Mouse (Mus musculus) neural tube, embryonic 13.5 days (tissue): ENCODE data around the gene Plcb1. TPM values are rescaled to one million over a fixed set of nuclear protein-coding genes. Genes with fewer than 3 reads are reported as not detected.
A peak's percentile ranks its signal among the peaks of the same experiment; 100 is the strongest.

Source experiments
- ATAC-seq: fragments of 200-750 bp; cut with Nextera tagmentation; 2 replicates; pipeline ENCODE4 v1.8.0; 2017; ENCODE audit warnings: low read depth, mild to moderate bottlenecking, moderate TSS enrichment, moderate library complexity
- H3K27ac ChIP-seq: fragments of 300-500 bp; sonication (generic); replicated peaks from 2 replicates; pipeline ENCODE4 v1.5.1; 2015; ENCODE audit warnings: moderate library complexity, mild to moderate bottlenecking, inconsistent platforms
- H3K27me3 ChIP-seq: fragments of 300-500 bp; sonication (generic); 2 replicates; pipeline ENCODE4 v1.6.1; 2015; ENCODE audit warnings: mild to moderate bottlenecking, inconsistent platforms
- H3K36me3 ChIP-seq: fragments of 300-500 bp; sonication (generic); 2 replicates; pipeline ENCODE4 v1.6.1; 2015; ENCODE audit warnings: mild to moderate bottlenecking, inconsistent platforms
- H3K4me1 ChIP-seq: fragments of 300-500 bp; sonication (generic); replicated peaks from 2 replicates; pipeline ENCODE4 v1.6.1; 2015; ENCODE audit warnings: inconsistent platforms
- H3K4me2 ChIP-seq: fragments of 300-500 bp; sonication (generic); 2 replicates; pipeline ENCODE4 v1.6.1; 2015; ENCODE audit warnings: inconsistent platforms, mild to moderate bottlenecking, moderate library complexity
- H3K4me3 ChIP-seq: fragments of 300-500 bp; sonication (generic); 2 replicates; pipeline ENCODE4 v1.5.1; 2015; ENCODE audit warnings: mild to moderate bottlenecking, inconsistent platforms
- H3K9ac ChIP-seq: fragments of 300-500 bp; sonication (generic); 2 replicates; pipeline ENCODE4 v1.6.1; 2015; ENCODE audit warnings: moderate library complexity, mild to moderate bottlenecking, inconsistent platforms
- H3K9me3 ChIP-seq: fragments of 300-500 bp; sonication (generic); 2 replicates; pipeline ENCODE4 v1.6.1; 2016; ENCODE audit warnings: inconsistent platforms
- WGBS: fragments of 180-500 bp; shearing (Covaris S2); methylation state at CpG from one replicate; pipeline ENCODE4 v1.1.7; 2015; 5-methylcytosine and 5-hydroxymethylcytosine counted together
- polyA plus RNA-seq: library from polyadenylated mRNA; unstranded; fragments of >200 nt; fragmentation: Nextera tagmentation; extraction: Ambion mirVana; gene quantifications from 2 replicates; pipeline ENCODE4 v1.2.1, GENCODE M21; 2015

Gene Plcb1
- polyA plus RNA-seq, 1 experiment from 2014 or later: 56.5 TPM

- H3K4me1 ChIP-seq: peaks cover 23% of the 10 kb centered on the region
- WGBS: 27% methylated on average over 2 of the region's 2 CpGs
- H3K36me3 ChIP-seq: no peaks in the 10 kb centered on the region
Observed at GRCm38 (mm10) chr2:135108607-135109006, 322.7 kb downstream of the Plcb1 start.

GRCm38 (mm10) chr2:135114501-135115128, 328.7 kb downstream of the Plcb1 start:
- Histone ChIP-seq H3K9ac (no peak overlapping the region), H3K4me1 (peaks cover 26% of the 10 kb centered on the region), H3K4me3 (no peak overlapping the region), H3K27me3 (no peaks in the 10 kb centered on the region), H3K9me3 (no peaks in the 10 kb centered on the region), H3K36me3 (no peaks in the 10 kb centered on the region), H3K4me2 (no peak overlapping the region), H3K27ac (peak overlapping the region; percentile 20; the same call in 1 of the 2 replicates)
- ATAC-seq: peak; percentile 65
- WGBS: 58% methylated on average over 3 of the region's 3 CpGs

More at GRCm38 (mm10) chr2:135108607-135109006, 322.7 kb downstream of the Plcb1 start:
- Histone ChIP-seq H3K9me3 (no peaks in the 10 kb centered on the region), H3K27ac (no peak overlapping the region), H3K27me3 (no peaks in the 10 kb centered on the region), H3K4me2 (no peak overlapping the region), H3K9ac (no peak overlapping the region), H3K4me3 (no peak overlapping the region)
- ATAC-seq: no peak

GRCm38 (mm10) chr2:135123057-135123456, 337.2 kb downstream of the Plcb1 start:
- H3K9ac ChIP-seq: no peak overlapping the region
- no peaks in the 10 kb centered on the region for H3K4me1 ChIP-seq
- no peak for ATAC-seq
- no peaks in the 10 kb centered on the region for H3K9me3 ChIP-seq
- H3K4me2 ChIP-seq: no peak overlapping the region
- no peaks in the 10 kb centered on the region for H3K36me3 ChIP-seq
- WGBS: 79% methylated on average over 4 of the region's 4 CpGs
- no peak overlapping the region for H3K4me3 ChIP-seq
- no peak overlapping the region for H3K27ac ChIP-seq
- no peaks in the 10 kb centered on the region for H3K27me3 ChIP-seq

- H3K4me1 ChIP-seq: no peaks in the 10 kb centered on the region
- H3K9ac ChIP-seq: no peak overlapping the region
- no peak overlapping the region for H3K4me3 ChIP-seq
- peak; percentile 54 for ATAC-seq
- WGBS: 78% methylated on average over 4 of the region's 4 CpGs
- no peaks in the 10 kb centered on the region for H3K9me3 ChIP-seq
- H3K36me3 ChIP-seq: no peaks in the 10 kb centered on the region
- H3K27ac ChIP-seq: no peak overlapping the region
- H3K27me3 ChIP-seq: no peaks in the 10 kb centered on the region
- no peak overlapping the region for H3K4me2 ChIP-seq
Observed at GRCm38 (mm10) chr2:135123695-135124343, 338.0 kb downstream of the Plcb1 start.

- H3K4me2 ChIP-seq: peak overlapping the region; percentile 30
- no peak overlapping the region for H3K4me3 ChIP-seq
- peaks cover 13% of the 10 kb centered on the region for H3K4me1 ChIP-seq
- no peak overlapping the region for H3K9ac ChIP-seq
- H3K9me3 ChIP-seq: no peaks in the 10 kb centered on the region
- H3K36me3 ChIP-seq: no peaks in the 10 kb centered on the region
- 4% methylated on average over 8 of the region's 8 CpGs for WGBS
- no peaks in the 10 kb centered on the region for H3K27me3 ChIP-seq
- no peak overlapping the region for H3K27ac ChIP-seq
- ATAC-seq: peak; percentile 40; the same call in 1 of the 2 replicates
Observed at GRCm38 (mm10) chr2:135140576-135140975, 354.7 kb downstream of the Plcb1 start.

GRCm38 (mm10) chr2:135152289-135152688, 366.4 kb downstream of the Plcb1 start:
- 73% methylated on average over 7 of the region's 7 CpGs for WGBS
- 0 out of 2 replicates have a peak, but pooled peaks cover 9% of the 10 kb centered on the region for H3K4me1 ChIP-seq
- ATAC-seq: no peak
- H3K4me2 ChIP-seq: no peak overlapping the region
- no peak overlapping the region for H3K4me3 ChIP-seq
- H3K9me3 ChIP-seq: no peaks in the 10 kb centered on the region
- H3K9ac ChIP-seq: no peak overlapping the region
- no peaks in the 10 kb centered on the region for H3K27me3 ChIP-seq
- H3K36me3 ChIP-seq: no peaks in the 10 kb centered on the region
- no peak overlapping the region for H3K27ac ChIP-seq

GRCm38 (mm10) chr2:135153248-135153647, 367.4 kb downstream of the Plcb1 start:
- Histone ChIP-seq H3K4me1 (0 out of 2 replicates have a peak, but pooled peaks cover 9% of the 10 kb centered on the region), H3K4me3 (no peak overlapping the region), H3K36me3 (no peaks in the 10 kb centered on the region), H3K27ac (no peak overlapping the region; the same call in 1 of the 2 replicates), H3K9me3 (no peaks in the 10 kb centered on the region), H3K27me3 (no peaks in the 10 kb centered on the region), H3K9ac (no peak overlapping the region), H3K4me2 (no peak overlapping the region)
- no peak for ATAC-seq
- WGBS: 71% methylated on average over 4 of the region's 4 CpGs

GRCm38 (mm10) chr2:135156055-135156454, 370.2 kb downstream of the Plcb1 start:
- no peak overlapping the region for H3K27ac ChIP-seq
- 0 out of 2 replicates have a peak, but pooled peaks cover 9% of the 10 kb centered on the region for H3K4me1 ChIP-seq
- no peak for ATAC-seq
- H3K4me3 ChIP-seq: no peak overlapping the region
- 73% methylated on average over 7 of the region's 7 CpGs for WGBS
- H3K9me3 ChIP-seq: no peaks in the 10 kb centered on the region
- H3K27me3 ChIP-seq: no peaks in the 10 kb centered on the region
- no peak overlapping the region for H3K9ac ChIP-seq
- no peak overlapping the region for H3K4me2 ChIP-seq
- no peaks in the 10 kb centered on the region for H3K36me3 ChIP-seq

DNA sequence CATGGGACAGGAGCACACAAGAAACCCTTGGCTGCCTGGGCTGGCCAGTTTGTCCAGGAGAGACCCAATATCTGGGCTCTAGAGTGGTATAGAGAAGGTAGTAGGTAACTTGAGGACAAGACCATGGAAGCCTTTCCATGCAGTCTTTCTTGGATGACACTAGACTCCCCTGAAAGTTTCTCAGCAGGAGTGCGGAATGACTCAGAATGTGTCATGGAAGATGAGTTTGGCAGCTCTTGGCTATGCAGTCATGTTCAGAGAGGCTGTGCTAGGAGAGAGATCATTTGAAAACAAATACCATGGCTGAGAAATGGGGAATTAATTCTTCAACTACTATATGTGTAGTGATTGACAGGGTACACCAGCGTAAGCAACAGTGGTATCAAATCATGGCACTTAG, 372.1 kb downstream of the Plcb1 start:
- no peaks in the 10 kb centered on the region for H3K36me3 ChIP-seq
- 0 out of 2 replicates have a peak, but pooled peaks cover 5% of the 10 kb centered on the region for H3K4me1 ChIP-seq
- H3K4me2 ChIP-seq: no peak overlapping the region
- 96% methylated on average over 2 of the region's 2 CpGs for WGBS
- no peaks in the 10 kb centered on the region for H3K27me3 ChIP-seq
- no peaks in the 10 kb centered on the region for H3K9me3 ChIP-seq
- no peak overlapping the region for H3K4me3 ChIP-seq
- H3K9ac ChIP-seq: no peak overlapping the region
- H3K27ac ChIP-seq: no peak overlapping the region
- no peak for ATAC-seq

DNA sequence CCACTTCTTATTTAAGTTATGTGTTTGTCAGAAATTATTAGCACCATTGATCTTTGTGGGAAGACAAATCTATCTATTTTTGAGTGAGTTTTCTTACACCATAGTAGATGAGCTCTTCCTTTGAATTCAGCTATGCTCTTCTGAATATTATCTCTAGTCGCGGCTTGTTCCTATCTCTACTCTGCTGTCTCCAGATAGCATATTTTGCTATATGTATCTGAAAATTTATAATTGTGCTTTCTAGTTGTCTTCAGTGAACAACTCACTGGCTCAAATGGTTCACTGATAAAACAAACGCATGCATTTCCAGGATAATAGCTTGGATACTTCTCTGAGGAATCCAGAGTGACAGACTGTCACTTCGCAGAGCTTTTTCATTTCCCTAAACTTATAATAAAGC, 375.8 kb downstream of the Plcb1 start:
- no peaks in the 10 kb centered on the region for H3K9me3 ChIP-seq
- no peak overlapping the region for H3K27ac ChIP-seq
- no peak overlapping the region for H3K4me2 ChIP-seq
- H3K36me3 ChIP-seq: no peaks in the 10 kb centered on the region
- ATAC-seq: no peak
- H3K27me3 ChIP-seq: no peaks in the 10 kb centered on the region
- no peaks in the 10 kb centered on the region for H3K4me1 ChIP-seq
- WGBS: 87% methylated on average over 4 of the region's 4 CpGs
- no peak overlapping the region for H3K9ac ChIP-seq
- H3K4me3 ChIP-seq: no peak overlapping the region

DNA sequence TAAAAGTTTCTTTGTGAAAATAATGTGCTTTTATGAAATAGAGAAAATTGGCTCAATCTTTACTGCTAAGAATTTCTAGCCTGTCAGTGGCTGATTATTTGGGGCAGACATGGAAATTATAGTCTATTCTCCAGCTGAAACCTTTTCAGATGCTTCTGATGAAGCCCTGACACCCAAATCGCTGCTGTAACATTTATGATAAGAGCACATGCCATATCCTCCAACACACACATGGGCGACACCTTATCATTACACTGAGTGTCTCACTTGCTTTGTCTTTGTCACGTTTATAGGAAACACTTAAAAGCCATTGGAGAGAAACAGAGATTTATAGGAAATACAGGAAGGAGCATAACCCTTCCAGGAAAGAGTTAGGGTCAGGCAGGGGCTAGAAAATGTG, 379.6 kb downstream of the Plcb1 start:
- H3K27ac ChIP-seq: no peak overlapping the region
- H3K4me1 ChIP-seq: no peaks in the 10 kb centered on the region
- H3K9me3 ChIP-seq: no peaks in the 10 kb centered on the region
- no peak overlapping the region for H3K9ac ChIP-seq
- H3K4me3 ChIP-seq: no peak overlapping the region
- whole genome bisulfite sequencing: 73% methylated on average over 3 of the region's 3 CpGs
- no peaks in the 10 kb centered on the region for H3K27me3 ChIP-seq
- no peak for ATAC-seq
- H3K4me2 ChIP-seq: no peak overlapping the region
- H3K36me3 ChIP-seq: no peaks in the 10 kb centered on the region

GRCm38 (mm10) chr2:135175544-135175943, 389.7 kb downstream of the Plcb1 start:
- H3K36me3 ChIP-seq: no peaks in the 10 kb centered on the region
- H3K9ac ChIP-seq: no peak overlapping the region
- 85% methylated on average over 4 of the region's 4 CpGs for WGBS
- no peaks in the 10 kb centered on the region for H3K4me1 ChIP-seq
- H3K4me2 ChIP-seq: no peak overlapping the region
- no peaks in the 10 kb centered on the region for H3K27me3 ChIP-seq
- no peak overlapping the region for H3K4me3 ChIP-seq
- no peaks in the 10 kb centered on the region for H3K9me3 ChIP-seq
- H3K27ac ChIP-seq: no peak overlapping the region
- ATAC-seq: no peak
